Mouse (Mus musculus): ENCODE measurements at regions not wholly inside any gene's neighbourhood (a gene's known extent, or its start where the extent isn't known, plus 50 kb on each side); places are given as distances from the start of the nearest gene placed in this dataset.

GRCm38 (mm10) chr14:86300811-86301210 is 840.2 kb downstream of the Diaph3 start:
- TF ChIP-seq POLR2A (IDR thresholded peaks at IDR 0.05; ENCODE audit: low read depth, low read length) (no peak), CTCF (IDR thresholded peaks at IDR 0.05; ENCODE audit: borderline replicate concordance, insufficient read depth, low read length) (no peak)

Measured in embryonic fibroblast, embryonic 13.5 days (primary cell).